Mouse (Mus musculus) frontal cortex, postnatal 14 days (tissue): ENCODE data around the gene Wdfy1.

Experiments used
- DNase-seq, 2 experiments: peaks; one replicate each; pipeline ENCODE4 v3.0.0; 2022; ENCODE audit warnings: low spot score in 2 of 2

Wdfy1 gene

GRCm38 (mm10) chr1:79761106-79761916, 14.6 kb downstream of the Wdfy1 start:
- peak; percentile 54 to 69 for DNase-seq

GRCm38 (mm10) chr1:79760656-79761055, 15.3 kb downstream of the Wdfy1 start:
- no peak for DNase-seq

GRCm38 (mm10) chr1:79759436-79759972, 16.4 kb downstream of the Wdfy1 start:
- no peak for DNase-seq

- DNase-seq, result no peak
These were observed 16.9 kb downstream of the Wdfy1 start for GRCm38 (mm10) chr1:79759006-79759405.

GRCm38 (mm10) chr1:79757597-79757996, 18.3 kb downstream of the Wdfy1 start:
- DNase-seq, result no peak

- DNase-seq, result no peak
These were observed 18.8 kb downstream of the Wdfy1 start for GRCm38 (mm10) chr1:79757161-79757560.

- no peak for DNase-seq
These were observed 19.5 kb downstream of the Wdfy1 start for GRCm38 (mm10) chr1:79756417-79756816.

- no peak for DNase-seq
These were observed 20.6 kb downstream of the Wdfy1 start for GRCm38 (mm10) chr1:79755376-79755775.

GRCm38 (mm10) chr1:79754936-79755335, 21.0 kb downstream of the Wdfy1 start:
- DNase-seq, result no peak

- no peak for DNase-seq
These were observed 22.5 kb downstream of the Wdfy1 start for GRCm38 (mm10) chr1:79753456-79753855.

GRCm38 (mm10) chr1:79752714-79753340, 23.1 kb downstream of the Wdfy1 start:
- no peak for DNase-seq

- no peak for DNase-seq
These were observed 23.8 kb downstream of the Wdfy1 start for GRCm38 (mm10) chr1:79752015-79752695.

- DNase-seq, result no peak
These were observed 24.8 kb downstream of the Wdfy1 start for GRCm38 (mm10) chr1:79751186-79751585.

GRCm38 (mm10) chr1:79746056-79746455, 29.9 kb downstream of the Wdfy1 start:
- no peak for DNase-seq

GRCm38 (mm10) chr1:79743385-79743784, 32.6 kb downstream of the Wdfy1 start:
- DNase-seq, result no peak

GRCm38 (mm10) chr1:79742949-79743348, 33.0 kb downstream of the Wdfy1 start:
- DNase-seq, result no peak

GRCm38 (mm10) chr1:79741002-79741401, 34.9 kb downstream of the Wdfy1 start:
- DNase-seq, result no peak

- no peak for DNase-seq
These were observed 36.2 kb downstream of the Wdfy1 start for GRCm38 (mm10) chr1:79739726-79740125.

GRCm38 (mm10) chr1:79736408-79736807, 39.5 kb downstream of the Wdfy1 start:
- DNase-seq, result no peak

GRCm38 (mm10) chr1:79734794-79735193, 41.1 kb downstream of the Wdfy1 start:
- DNase-seq, result no peak

GRCm38 (mm10) chr1:79714152-79714923, 61.6 kb downstream of the Wdfy1 start:
- DNase-seq, result no peak

- DNase-seq, result no peak
These were observed 62.9 kb downstream of the Wdfy1 start for GRCm38 (mm10) chr1:79713081-79713480.
